Mouse (Mus musculus) stomach, postnatal 0 days (tissue): ENCODE results near the gene Arhgap31.

Experiments used
- CTCF ChIP-seq: IDR thresholded peaks from 2 replicates; pipeline ENCODE4 v1.5.1; 2016; ENCODE audit warnings: antibody characterized with exemption, low read depth, mild to moderate bottlenecking, moderate library complexity
- EP300 ChIP-seq: optimal IDR thresholded peaks from 2 replicates; pipeline ENCODE3; 2016; ENCODE audit warnings: antibody characterized with exemption

DNA sequence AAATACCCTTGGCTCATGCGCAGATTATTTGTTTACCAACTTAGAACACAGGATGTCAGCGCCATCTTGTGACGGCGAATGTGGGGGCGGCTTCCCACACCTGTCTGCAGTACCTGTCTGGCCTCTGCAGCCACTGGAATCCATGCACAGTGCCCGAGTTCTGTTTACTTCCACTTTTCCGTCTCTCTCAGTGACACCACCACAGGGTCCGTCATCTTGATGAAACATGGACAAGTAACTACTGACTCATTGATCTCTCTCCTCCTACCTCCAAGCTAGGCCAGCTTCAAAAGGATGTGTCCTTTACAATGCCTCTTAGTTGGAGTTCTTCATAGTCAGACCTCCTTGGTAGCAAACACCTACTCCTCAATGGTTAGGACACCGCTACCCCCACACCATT lies 8.3 kb upstream of the Arhgap31 start:
- TF ChIP-seq CTCF (no peak), EP300 (no peak)
